Mouse (Mus musculus) bone marrow macrophage, adult 2 months (primary cell): ENCODE data around the gene Vwa2.

Source experiments
- CTCF ChIP-seq: IDR thresholded peaks from 2 replicates; pipeline ENCODE4 v1.5.1; 2012; ENCODE audit warnings: low read depth, mild to moderate bottlenecking, low read length, moderate library complexity
- POLR2A ChIP-seq: IDR thresholded peaks from 2 replicates; pipeline ENCODE4 v1.6.1; 2012; ENCODE audit warnings: mild to moderate bottlenecking, low read depth, low read length, borderline replicate concordance

- TF ChIP-seq CTCF (no peak), POLR2A (no peak)
These were observed 33.8 kb downstream of the Vwa2 start for GRCm38 (mm10) chr19:56907850-56908249.
